Mouse (Mus musculus) cortical plate, adult 2 months (tissue): ENCODE measurements around the gene Crybg3.

Source experiments
- CTCF ChIP-seq: fragments of 200-500 bp; IDR thresholded peaks from 2 replicates; pipeline ENCODE4 v1.5.1; 2011; ENCODE audit warnings: mild to moderate bottlenecking, control low read depth, low read length; ENCODE audit not compliant: insufficient read depth; ENCODE audit errors: extremely low read depth
- POLR2A ChIP-seq: fragments of 200-500 bp; IDR thresholded peaks from 2 replicates; pipeline ENCODE4 v1.6.1; 2011; ENCODE audit warnings: mild to moderate bottlenecking, low read length, control low read depth; ENCODE audit not compliant: insufficient read depth; ENCODE audit errors: extremely low read depth

DNA sequence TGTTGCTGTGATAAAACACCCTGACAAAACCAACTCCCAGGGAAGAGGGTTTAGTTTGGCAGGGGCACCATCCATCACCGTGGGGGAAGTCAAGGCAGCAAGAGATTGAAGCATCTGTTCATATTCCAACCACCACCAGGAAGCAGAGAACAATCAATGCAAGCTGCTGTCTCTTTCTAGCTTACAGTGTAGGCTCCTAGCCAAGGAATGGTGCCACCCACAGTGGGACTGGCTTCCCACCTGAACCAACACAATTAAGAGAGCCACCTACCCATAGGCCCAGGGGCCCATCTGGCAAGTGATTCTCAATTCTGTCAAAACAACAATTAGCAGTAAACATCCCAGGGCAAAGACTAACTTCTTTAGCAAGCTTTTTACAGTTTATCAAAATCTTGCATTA lies 152.6 kb downstream of the Crybg3 start:
- TF ChIP-seq CTCF (no peak), POLR2A (no peak)
